Mouse (Mus musculus) embryonic facial prominence, embryonic 15.5 days (tissue): ENCODE data around the gene Tubg1. TPM values are rescaled to one million over a fixed set of nuclear protein-coding genes. Genes with fewer than 3 reads are reported as not detected.
A peak's percentile ranks its signal among the peaks of the same experiment; 100 is the strongest.
"Not testable (repeated sequence)": the region's sequence is repeated elsewhere in the genome, so short reads cannot be mapped to it uniquely, and the experiment has no call there.

Source experiments
- ATAC-seq: fragments of 200-750 bp; cut with Nextera tagmentation; 2 replicates; pipeline ENCODE4 v1.8.0; 2017; ENCODE audit warnings: low read depth, moderate TSS enrichment; ENCODE audit not compliant: insufficient number of reproducible peaks, low FRiP score, low TSS enrichment
- H3K27ac ChIP-seq: fragments of 300-500 bp; sonication (generic); replicated peaks from 2 replicates; pipeline ENCODE4 v1.5.1; 2015; ENCODE audit warnings: mild to moderate bottlenecking, inconsistent platforms
- H3K27me3 ChIP-seq: fragments of 300-500 bp; sonication (generic); 2 replicates; pipeline ENCODE4 v1.6.1; 2015; ENCODE audit warnings: inconsistent platforms
- H3K36me3 ChIP-seq: fragments of 300-500 bp; sonication (generic); 2 replicates; pipeline ENCODE4 v1.6.1; 2015; ENCODE audit warnings: mild to moderate bottlenecking, inconsistent platforms
- H3K4me1 ChIP-seq: fragments of 300-500 bp; sonication (generic); 2 replicates; pipeline ENCODE4 v1.6.1; 2015; ENCODE audit warnings: inconsistent platforms
- H3K4me2 ChIP-seq: fragments of 300-500 bp; sonication (generic); replicated peaks from 2 replicates; pipeline ENCODE4 v1.6.1; 2015; ENCODE audit warnings: mild to moderate bottlenecking, inconsistent platforms
- H3K4me3 ChIP-seq: fragments of 300-500 bp; sonication (generic); replicated peaks from 2 replicates; pipeline ENCODE4 v1.5.1; 2015; ENCODE audit warnings: mild to moderate bottlenecking, inconsistent platforms
- H3K9ac ChIP-seq: fragments of 300-500 bp; sonication (generic); 2 replicates; pipeline ENCODE4 v1.6.1; 2015; ENCODE audit warnings: inconsistent platforms
- H3K9me3 ChIP-seq: fragments of 300-500 bp; sonication (generic); replicated peaks from 2 replicates; pipeline ENCODE4 v1.6.1; 2016; ENCODE audit warnings: inconsistent platforms
- WGBS: fragments of 180-500 bp; shearing (Covaris S2); methylation state at CpG from one replicate; pipeline ENCODE4 v1.1.7; 2015; 5-methylcytosine and 5-hydroxymethylcytosine counted together
- polyA plus RNA-seq: library from polyadenylated mRNA; unstranded; fragments of >200 nt; fragmentation: Nextera tagmentation; extraction: Ambion mirVana; gene quantifications from 2 replicates; pipeline ENCODE4 v1.2.1, GENCODE M21; 2015

The Tubg1 gene
- polyA plus RNA-seq, 1 experiment from 2014 or later = 73.4 TPM

DNA sequence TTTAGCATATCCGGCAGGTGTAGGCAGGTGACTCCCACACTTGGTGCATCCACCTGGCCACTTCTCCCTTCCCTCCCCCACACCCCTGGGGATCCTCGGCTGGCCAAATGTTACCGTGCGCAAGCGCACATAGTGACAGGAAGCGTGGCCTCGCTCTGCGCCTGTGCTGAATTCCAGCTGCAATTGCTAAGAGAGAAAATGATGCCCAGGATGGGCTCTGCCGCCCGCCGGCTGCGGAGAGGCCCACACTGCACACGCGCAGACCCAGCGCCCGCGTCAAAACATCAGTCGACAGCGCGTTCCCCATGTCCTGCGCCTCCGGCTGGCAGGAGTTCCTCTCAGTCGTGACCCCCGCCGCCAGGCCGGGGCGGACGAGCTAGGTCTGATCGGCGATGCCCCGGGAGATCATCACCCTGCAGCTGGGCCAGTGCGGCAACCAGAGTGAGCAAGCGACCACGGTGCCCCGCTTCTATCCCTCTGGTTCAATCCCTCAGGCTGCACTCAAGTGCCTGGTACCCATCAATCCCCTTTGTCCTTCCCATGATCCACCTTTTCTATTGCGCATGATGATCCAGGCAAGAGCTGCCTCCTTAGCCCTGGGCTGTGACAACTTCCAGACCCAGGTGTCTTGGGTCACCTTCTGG is 36.1 kb downstream of the Tubg1 start, which contains the start of gene Tubg2:
Gene Tubg2 (plus strand): TSS at position 180 of the 644 bp plus-strand sequence.
- peaks cover 15% of the 10 kb centered on the region for H3K4me1 ChIP-seq
- H3K4me2 ChIP-seq = peak within 1 kb of the TSS; percentile 84
- H3K27me3 ChIP-seq = no peaks in the 10 kb centered on the region
- ATAC-seq = peak; percentile 79
- H3K9me3 ChIP-seq = no peaks in the 10 kb centered on the region
- H3K36me3 ChIP-seq = no peaks in the 10 kb centered on the region
- peak within 1 kb of the TSS; percentile 44 for H3K9ac ChIP-seq
- peak within 1 kb of the TSS; percentile 48 for H3K4me3 ChIP-seq
- WGBS = 2% methylated on average over 36 of the region's 36 CpGs
- peak within 1 kb of the TSS; percentile 82 for H3K27ac ChIP-seq

DNA sequence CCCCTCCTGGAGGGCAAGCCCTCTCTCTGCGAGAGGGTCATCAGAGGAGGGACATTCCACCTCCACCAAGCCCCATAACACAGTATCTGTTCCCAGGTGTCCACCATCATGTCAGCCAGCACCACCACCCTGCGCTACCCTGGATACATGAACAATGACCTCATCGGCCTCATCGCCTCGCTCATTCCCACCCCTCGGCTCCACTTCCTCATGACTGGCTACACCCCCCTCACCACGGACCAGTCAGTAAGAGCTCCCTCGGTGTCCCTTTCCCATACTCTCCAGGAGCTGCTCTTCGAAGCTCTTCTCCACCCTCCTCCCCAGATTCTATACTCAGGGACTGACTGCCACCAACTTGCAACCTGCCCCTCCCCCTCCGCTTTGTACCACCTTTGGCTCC is 40.4 kb downstream of the Tubg1 start:
- Histone ChIP-seq H3K4me1 (peaks cover 41% of the 10 kb centered on the region), H3K27me3 (peaks cover 27% of the 10 kb centered on the region), H3K36me3 (peaks cover 30% of the 10 kb centered on the region)
- H3K4me2 ChIP-seq, H3K27ac ChIP-seq, H3K4me3 ChIP-seq, H3K9me3 ChIP-seq, H3K9ac ChIP-seq, ATAC-seq: not testable (repeated sequence)
- WGBS = 77% methylated on average over 9 of the region's 10 CpGs

DNA sequence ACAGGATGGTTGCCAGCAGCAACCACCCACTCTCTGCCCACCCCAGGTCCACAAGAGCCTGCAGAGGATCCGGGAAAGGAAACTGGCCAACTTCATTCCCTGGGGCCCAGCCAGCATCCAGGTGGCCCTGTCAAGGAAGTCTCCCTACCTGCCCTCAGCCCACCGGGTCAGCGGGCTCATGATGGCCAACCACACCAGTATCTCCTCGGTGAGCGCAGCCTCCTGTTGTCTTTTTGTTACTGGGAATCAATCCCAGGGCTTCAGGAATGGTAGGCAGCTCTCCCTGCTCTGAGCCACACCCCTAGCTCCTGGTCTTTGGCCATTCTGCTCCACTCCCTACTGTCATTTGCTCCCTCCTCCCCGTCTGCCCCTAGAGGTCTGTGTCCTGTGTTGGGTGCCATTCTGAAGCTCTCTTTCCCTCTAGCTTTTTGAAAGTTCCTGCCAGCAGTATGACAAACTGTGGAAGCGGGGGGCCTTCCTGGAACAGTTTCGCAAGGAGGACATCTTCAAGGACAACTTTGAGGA is 41.3 kb downstream of the Tubg1 start:
- not testable (repeated sequence) for H3K9ac ChIP-seq, H3K4me3 ChIP-seq, ATAC-seq, H3K27ac ChIP-seq, H3K4me2 ChIP-seq, H3K9me3 ChIP-seq
- H3K36me3 ChIP-seq = peaks cover 37% of the 10 kb centered on the region
- WGBS = 74% methylated on average over 8 of the region's 8 CpGs
- peaks cover 33% of the 10 kb centered on the region for H3K27me3 ChIP-seq
- peaks cover 37% of the 10 kb centered on the region for H3K4me1 ChIP-seq

DNA sequence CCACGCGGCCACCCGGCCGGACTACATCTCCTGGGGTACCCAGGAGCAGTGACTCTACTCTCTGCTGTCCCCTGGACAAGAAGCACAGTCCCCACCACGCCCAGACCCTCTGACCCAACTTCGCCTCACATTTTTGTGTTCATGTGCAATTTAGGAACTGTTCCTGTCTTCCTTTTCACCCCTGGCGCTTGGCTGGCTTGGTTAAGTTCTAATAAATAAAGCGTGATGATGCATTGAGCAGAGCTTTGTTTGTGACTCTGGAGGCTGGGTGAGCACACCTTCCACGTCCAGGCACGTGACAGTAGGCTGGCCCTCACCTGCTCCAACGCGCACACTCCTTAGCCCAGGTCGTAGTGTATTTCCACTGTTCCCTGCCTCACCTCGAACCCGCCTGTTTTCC is 41.8 kb downstream of the Tubg1 start:
- H3K4me3 ChIP-seq = no peak overlapping the region
- H3K9ac ChIP-seq = no peak overlapping the region
- no peak overlapping the region for H3K27ac ChIP-seq
- H3K4me2 ChIP-seq = no peak overlapping the region
- H3K27me3 ChIP-seq = peaks cover 38% of the 10 kb centered on the region
- no peaks in the 10 kb centered on the region for H3K9me3 ChIP-seq
- no peak for ATAC-seq
- 86% methylated on average over 15 of the region's 15 CpGs for WGBS
- peaks cover 37% of the 10 kb centered on the region for H3K4me1 ChIP-seq
- H3K36me3 ChIP-seq = peaks cover 42% of the 10 kb centered on the region

DNA sequence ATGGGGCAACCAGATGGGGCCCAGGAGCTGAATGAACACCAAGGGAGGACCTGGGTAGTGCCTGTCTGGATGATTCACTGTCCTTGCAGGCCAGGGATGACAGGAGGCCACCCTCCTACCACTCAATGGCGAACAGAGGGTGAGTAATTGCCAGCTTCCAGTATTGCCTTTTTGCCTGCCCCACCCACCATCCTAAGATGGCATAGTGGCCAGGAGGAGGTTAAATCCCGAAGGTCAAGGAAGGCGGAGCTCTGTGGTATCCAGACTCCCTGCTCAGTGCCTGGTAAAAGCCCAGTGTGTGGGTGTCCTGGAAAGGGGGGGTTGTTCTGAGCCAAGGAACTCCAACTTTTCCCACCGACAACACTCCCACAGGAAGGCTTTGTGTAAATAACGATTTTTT is 42.6 kb downstream of the Tubg1 start:
- Histone ChIP-seq H3K27ac (no peak overlapping the region), H3K4me3 (no peak overlapping the region), H3K4me2 (no peak overlapping the region), H3K36me3 (peaks cover 49% of the 10 kb centered on the region), H3K9ac (no peak overlapping the region), H3K9me3 (no peaks in the 10 kb centered on the region), H3K27me3 (peaks cover 46% of the 10 kb centered on the region), H3K4me1 (peaks cover 43% of the 10 kb centered on the region)
- ATAC-seq = no peak
- 59% methylated on average over 5 of the region's 5 CpGs for WGBS

DNA sequence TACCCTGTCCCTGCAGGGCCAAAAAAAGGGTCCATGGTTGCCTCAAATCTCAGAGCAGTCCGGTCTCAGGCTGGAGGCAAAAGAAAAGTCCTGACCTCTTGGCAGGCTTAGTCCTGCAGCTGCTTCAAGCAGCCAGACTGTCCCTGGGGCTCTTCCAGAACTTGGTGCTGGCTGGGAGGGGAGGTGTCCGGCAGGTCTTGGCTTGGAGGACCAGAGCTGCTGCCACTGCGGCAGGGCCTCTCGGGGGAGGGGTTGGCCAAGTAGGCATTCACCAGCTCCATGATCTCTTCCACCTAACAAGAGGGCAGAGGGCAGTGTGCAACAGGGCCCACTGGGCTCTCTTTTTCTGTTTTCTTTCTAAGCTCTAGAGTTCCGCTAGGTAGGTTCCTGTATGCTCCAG is 43.0 kb downstream of the Tubg1 start:
- H3K9ac ChIP-seq = no peak overlapping the region
- H3K4me2 ChIP-seq = no peak overlapping the region
- no peak for ATAC-seq
- no peak overlapping the region for H3K27ac ChIP-seq
- H3K36me3 ChIP-seq = peaks cover 54% of the 10 kb centered on the region
- peaks cover 51% of the 10 kb centered on the region for H3K27me3 ChIP-seq
- H3K9me3 ChIP-seq = no peaks in the 10 kb centered on the region
- WGBS = 57% methylated on average over 5 of the region's 5 CpGs
- H3K4me3 ChIP-seq = no peak overlapping the region
- peaks cover 48% of the 10 kb centered on the region for H3K4me1 ChIP-seq

DNA sequence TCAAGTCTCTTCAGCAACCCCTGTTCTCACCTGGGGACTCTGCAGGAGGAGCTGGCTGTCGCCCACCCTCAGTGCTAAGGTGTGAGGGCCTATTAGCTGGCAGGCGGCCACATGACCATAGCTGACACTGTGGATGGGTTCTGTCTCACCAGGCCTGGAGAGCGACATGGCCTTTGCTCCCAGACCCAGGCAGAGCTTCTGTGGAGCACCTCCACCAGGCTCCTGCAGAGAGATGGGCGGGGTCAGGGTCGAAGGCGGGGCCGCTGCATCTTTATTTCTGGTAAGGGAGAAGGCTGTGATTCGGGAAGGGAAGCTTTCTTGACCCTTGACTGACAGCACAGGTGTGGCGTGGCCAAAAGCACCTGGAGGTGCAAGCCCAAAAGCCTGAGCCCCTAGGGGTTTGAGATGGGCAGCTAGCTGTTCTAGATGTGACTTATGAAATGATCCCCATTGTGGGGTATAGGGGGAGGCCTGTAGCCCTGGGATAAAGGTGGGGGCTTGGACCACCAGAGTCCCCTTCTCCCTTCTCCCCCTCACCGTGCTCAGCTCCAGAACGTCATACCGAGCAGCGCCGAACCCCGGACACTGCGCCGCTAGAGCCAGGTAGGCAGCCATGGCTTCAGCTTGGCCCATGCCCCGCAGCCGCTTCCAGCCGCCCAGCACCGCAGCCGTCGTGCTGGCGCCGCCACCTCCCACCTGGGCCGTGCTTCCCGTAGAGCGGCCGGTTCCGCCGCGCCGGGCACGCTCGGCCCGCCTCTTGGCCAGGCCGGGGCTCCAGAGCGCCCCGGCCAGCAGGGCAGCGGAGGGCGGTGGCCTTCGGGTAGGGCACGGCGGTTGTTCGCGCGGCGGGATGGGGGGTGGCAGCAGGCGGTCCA is 44.0 kb downstream of the Tubg1 start:
- peak overlapping the region; percentile 25 for H3K4me3 ChIP-seq
- peak overlapping the region; percentile 45 for H3K4me2 ChIP-seq
- no peaks in the 10 kb centered on the region for H3K9me3 ChIP-seq
- WGBS = 22% methylated on average over 49 of the region's 49 CpGs
- H3K9ac ChIP-seq = 0 out of 2 replicates have a peak overlapping the region, but pooled peaks have one; percentile 12
- H3K27ac ChIP-seq = no peak overlapping the region
- H3K36me3 ChIP-seq = peaks cover 55% of the 10 kb centered on the region
- no peak for ATAC-seq
- peaks cover 55% of the 10 kb centered on the region for H3K4me1 ChIP-seq
- peaks cover 60% of the 10 kb centered on the region for H3K27me3 ChIP-seq

DNA sequence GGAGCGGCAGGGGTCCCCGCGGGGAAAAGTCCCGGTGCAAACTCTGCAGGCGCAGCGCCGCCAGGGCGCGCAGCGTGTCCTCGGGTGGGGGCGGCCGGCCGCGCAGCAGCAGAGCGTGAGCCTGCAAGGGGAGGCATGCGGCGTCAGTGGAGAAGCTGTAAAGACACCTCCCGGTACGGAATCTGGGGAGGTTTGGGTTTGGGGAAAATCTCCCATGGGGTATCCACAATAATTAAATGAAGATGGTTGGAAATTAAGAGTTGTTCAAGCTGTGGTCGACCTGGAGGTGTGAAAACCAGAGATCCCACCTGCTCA is 44.6 kb downstream of the Tubg1 start:
- no peak for ATAC-seq
- WGBS = 8% methylated on average over 21 of the region's 21 CpGs
- H3K4me2 ChIP-seq = peak overlapping the region; percentile 45
- peaks cover 61% of the 10 kb centered on the region for H3K4me1 ChIP-seq
- H3K36me3 ChIP-seq = peaks cover 55% of the 10 kb centered on the region
- peaks cover 60% of the 10 kb centered on the region for H3K27me3 ChIP-seq
- H3K4me3 ChIP-seq = peak overlapping the region; percentile 25
- 0 out of 2 replicates have a peak overlapping the region, but pooled peaks have one; percentile 12 for H3K9ac ChIP-seq
- H3K27ac ChIP-seq = no peak overlapping the region
- no peaks in the 10 kb centered on the region for H3K9me3 ChIP-seq

DNA sequence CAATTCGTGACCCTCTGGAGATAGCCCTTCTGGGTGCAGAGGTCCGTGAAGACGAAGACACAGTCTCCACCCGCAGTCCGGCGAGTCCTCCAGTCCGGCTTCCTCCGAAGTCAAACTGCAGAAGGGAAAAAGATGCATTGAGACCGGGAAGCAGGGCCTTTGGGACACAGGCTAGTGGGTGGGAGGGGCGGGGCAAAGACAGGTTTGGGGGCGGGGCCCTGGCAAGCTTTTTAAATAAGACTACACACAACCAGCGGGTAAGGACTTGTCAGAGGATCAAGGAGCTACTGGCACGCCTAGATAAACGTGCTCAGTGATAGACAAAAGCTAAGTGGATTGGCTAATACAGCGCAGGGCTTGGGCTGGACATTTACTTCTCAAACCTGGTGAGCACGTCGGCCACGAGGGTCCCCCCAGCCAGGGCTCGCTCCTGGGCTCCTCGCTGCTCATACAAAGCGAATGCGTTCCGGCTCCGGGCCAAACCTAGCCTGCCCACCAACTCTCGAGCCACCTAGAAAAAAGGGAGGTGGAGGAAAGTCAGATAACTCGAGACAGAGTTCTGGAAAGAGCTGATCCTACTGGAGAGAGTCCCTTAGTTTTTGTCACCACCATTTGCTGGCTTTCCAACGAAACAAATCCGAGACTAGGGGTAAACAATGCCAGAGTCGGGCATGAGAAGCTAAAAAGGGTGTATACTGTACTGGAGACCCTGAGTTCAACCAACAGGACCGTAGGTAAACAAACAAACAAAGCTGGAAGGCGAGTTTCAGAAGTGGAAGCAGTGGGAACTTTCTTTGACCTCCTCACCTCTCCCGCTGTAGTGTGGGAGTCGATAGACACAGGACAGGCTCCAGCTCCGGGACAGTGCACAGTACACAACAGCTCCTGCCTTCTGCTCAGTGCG is 45.2 kb downstream of the Tubg1 start:
- Histone ChIP-seq H3K9ac (no peak overlapping the region), H3K27ac (peak overlapping the region; percentile 51), H3K36me3 (peaks cover 55% of the 10 kb centered on the region), H3K27me3 (peaks cover 60% of the 10 kb centered on the region), H3K4me3 (no peak overlapping the region), H3K4me2 (peak overlapping the region; percentile 45), H3K4me1 (peaks cover 67% of the 10 kb centered on the region), H3K9me3 (no peaks in the 10 kb centered on the region)
- no peak for ATAC-seq
- WGBS = 31% methylated on average over 35 of the region's 35 CpGs

DNA sequence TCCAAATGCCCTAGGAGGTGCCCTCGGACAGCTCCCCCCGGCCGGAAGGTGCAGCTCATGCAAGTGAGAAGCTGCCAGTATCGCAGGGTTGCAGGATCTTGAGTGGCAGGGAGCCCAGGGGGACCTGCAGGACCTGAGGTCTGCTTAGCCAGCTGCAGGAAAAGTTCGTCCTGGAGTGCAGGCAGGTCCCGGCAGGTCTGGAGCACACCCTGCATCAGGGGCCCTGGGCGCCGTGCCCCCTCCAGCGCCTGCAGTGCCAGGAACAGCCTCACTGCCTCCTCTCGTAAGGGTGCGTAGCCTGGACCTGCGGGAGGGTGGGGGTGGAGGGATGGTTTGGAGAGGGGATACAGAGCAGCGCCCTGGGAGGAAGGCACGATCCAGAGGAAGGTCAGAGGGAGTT is 46.6 kb downstream of the Tubg1 start:
- no peak overlapping the region for H3K4me3 ChIP-seq
- H3K27me3 ChIP-seq = peaks cover 60% of the 10 kb centered on the region
- 0 out of 2 replicates have a peak overlapping the region, but pooled peaks have one; percentile 2 for H3K27ac ChIP-seq
- H3K36me3 ChIP-seq = peaks cover 53% of the 10 kb centered on the region
- ATAC-seq = no peak
- 58% methylated on average over 14 of the region's 14 CpGs for WGBS
- no peak overlapping the region for H3K9ac ChIP-seq
- H3K4me2 ChIP-seq = no peak overlapping the region
- peaks cover 72% of the 10 kb centered on the region for H3K4me1 ChIP-seq
- no peaks in the 10 kb centered on the region for H3K9me3 ChIP-seq
